Mouse (Mus musculus) heart, adult 10 weeks (tissue): ENCODE results near the gene Aamp. TPM values are rescaled to one million over a fixed set of nuclear protein-coding genes. Genes with fewer than 3 reads are reported as not detected.

Experiments used
- polyA plus RNA-seq: library from polyadenylated mRNA; stranded (reverse); fragments of 350-450 nt; fragmentation: Illumina TruSeq; extraction: RNeasy Lipid Tissue Mini Kit (QIAGEN cat#74804); gene quantifications from one replicate; pipeline ENCODE4 v1.2.3, GENCODE M21; 2014; ENCODE audit warnings: low read depth, low replicate concordance

The Aamp gene
- 109 TPM for polyA plus RNA-seq

DNA sequence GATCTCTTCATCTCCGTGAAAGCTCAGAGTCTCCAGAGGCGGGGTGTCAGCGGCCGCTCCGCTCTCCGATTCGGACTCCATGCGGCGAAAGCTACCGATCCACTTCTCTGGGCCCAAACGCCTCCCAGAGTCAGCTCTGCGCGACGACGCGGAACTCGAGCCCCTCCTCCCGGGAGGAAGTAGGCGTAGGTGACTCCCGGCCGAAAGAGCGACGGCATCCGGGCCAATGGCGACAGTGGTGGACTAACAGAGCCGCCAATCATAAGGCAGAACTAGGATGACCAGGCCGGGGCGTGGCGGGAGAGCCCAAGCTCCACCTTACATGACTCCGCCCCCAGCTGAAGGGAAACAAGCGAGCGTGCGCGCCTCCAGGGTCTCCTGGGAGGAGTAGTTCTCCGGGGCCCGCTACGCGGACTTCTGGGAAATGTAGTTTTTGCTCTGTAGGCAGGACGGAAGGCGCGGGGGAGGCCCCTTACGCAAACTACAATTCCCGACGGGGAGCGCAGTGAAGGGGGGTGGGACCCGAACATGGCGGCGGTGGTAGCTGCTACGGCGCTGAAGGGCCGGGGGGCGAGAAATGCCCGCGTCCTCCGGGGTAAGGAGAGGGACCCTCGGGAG is at the start of gene Aamp, which contains the start of gene Pnkd:
TSS of gene Aamp (minus strand) at position 196 of the 618 bp plus-strand sequence.
TSS of gene Pnkd (plus strand) at position 388 of the 618 bp plus-strand sequence.

DNA sequence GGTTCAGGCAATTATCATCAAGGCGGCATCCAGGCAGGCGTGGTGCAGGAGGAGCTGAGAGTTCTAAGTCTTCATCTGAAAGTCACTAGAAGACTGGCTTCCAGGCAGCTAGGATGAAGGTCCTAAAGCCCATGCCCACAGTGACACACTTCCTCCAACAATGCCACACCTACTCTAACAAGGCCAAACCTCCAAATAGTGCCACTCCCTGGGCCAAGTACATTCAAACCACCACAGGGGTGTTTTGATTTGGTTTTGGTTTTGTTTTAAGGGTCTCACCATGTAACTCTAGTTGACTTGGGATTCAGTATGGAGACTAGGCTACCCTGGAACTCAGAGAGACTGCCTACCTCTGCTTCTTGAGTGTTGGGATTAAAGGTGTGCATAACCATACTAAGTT is 21.0 kb upstream of the Aamp start, which contains the start of gene Tmbim1:
TSS of gene Tmbim1 (minus strand) at position 101 of the 400 bp plus-strand sequence.

DNA sequence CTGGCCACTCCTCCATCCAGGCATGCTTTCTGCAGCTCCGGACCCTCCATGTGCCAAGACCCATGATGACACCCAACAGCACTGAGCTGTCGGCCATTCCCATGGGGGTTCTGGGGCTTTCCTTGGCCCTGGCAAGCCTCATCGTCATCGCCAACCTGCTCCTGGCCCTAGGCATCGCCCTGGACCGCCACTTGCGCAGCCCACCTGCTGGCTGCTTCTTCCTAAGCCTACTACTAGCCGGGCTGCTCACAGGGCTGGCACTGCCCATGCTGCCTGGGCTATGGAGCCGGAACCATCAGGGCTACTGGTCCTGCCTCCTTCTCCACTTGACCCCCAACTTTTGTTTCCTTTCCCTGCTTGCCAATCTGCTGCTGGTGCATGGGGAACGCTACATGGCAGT is 6.0 kb downstream of the Aamp start, which contains the start of gene Gpbar1:
TSS of gene Gpbar1 (plus strand) at position 13 of the 400 bp plus-strand sequence.

DNA sequence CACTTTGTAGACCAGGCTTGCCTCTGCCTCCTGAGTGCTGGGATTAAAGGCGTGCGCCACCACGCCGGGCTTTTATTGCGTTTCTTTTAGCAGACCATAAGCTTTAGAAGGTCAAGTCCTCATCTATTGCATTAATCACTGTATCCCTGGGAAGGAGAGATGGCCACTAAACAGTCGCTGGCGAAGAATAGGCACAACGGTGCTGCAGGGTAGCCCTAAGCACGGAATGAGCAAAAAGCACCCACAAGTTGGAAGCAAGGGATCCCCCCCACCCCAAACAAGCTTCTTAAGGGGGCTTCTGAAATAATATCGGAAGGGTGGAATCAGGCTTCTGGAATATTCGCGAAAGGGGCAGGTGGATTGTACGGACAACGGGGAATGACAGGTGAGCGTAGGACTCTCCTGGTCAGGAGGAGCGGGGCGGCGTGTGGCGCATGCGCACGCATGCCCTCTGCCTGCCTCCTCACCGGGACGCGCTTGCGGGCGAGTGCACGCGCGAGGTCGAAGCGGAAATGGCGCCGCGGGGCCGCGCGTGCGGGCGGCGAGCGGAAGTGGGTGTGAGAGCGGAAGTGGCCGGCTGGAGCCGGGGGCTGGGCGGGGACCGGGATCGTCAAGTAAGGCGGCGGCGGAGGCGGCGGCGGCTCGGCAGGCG is 48.5 kb downstream of the Aamp start, which contains the start of gene Arpc2:
TSS of gene Arpc2 (plus strand) at position 147 of the 652 bp plus-strand sequence.

Other genes starting within 250 kb of the Aamp start
- gene Tns1, start 160.3 kb downstream of the Aamp start, polyA plus RNA-seq: 367 TPM
- gene Rufy4, start 159.2 kb downstream of the Aamp start, polyA plus RNA-seq: 1.3 TPM
- not detected for gene Cxcr2, start 130.7 kb downstream of the Aamp start, polyA plus RNA-seq
- gene Cxcr1, start 90.1 kb downstream of the Aamp start, polyA plus RNA-seq: not detected
- gene Arpc2, start 48.7 kb downstream of the Aamp start, polyA plus RNA-seq: 163 TPM
- not detected for gene Gpbar1, start 6.2 kb downstream of the Aamp start, polyA plus RNA-seq
- 110 TPM for gene Pnkd, start 192 bp upstream of the Aamp start, polyA plus RNA-seq
- gene Tmbim1, start 20.9 kb upstream of the Aamp start, polyA plus RNA-seq: 66.8 TPM
- gene Catip, start 77.4 kb upstream of the Aamp start, polyA plus RNA-seq: 0.63 TPM
- gene Slc11a1, start 90.5 kb upstream of the Aamp start, polyA plus RNA-seq: 4.0 TPM
- 95.7 TPM for gene Ctdsp1, start 106.8 kb upstream of the Aamp start, polyA plus RNA-seq
- gene Vil1, start 124.6 kb upstream of the Aamp start, polyA plus RNA-seq: 0.37 TPM
- 12.3 TPM for gene Cnot9, start 221.3 kb upstream of the Aamp start, polyA plus RNA-seq